Mouse (Mus musculus): ENCODE data around the gene Tnfsf4. TPM values are rescaled to one million over a fixed set of nuclear protein-coding genes. Genes with fewer than 3 reads are reported as not detected.

The Tnfsf4 gene
- not detected for total RNA-seq (2023)

DNA sequence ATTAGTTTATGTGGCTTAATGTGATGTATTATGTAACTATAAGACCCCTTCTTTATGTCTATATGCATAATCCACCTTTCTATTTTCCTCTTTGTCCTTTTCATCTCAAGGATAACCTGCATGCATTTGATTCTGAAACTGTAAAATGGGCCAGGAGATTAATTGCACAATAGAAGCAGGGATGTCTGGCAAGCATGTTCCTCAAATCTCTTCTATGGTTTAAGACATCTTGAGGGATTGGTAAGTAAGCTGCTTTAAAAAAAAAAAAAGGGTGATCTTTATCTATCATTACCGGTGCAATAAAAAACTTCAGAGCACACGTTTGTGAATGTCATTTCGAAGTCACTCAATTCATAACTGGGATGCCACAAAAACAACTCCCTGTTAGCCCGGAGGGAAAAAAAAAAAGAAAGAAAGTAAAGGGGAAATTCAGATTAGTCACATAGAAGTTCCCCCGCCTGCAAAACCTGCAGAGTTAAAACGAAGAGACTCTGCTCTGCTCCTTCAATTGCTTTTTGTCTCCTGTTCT is at the start of gene Tnfsf4:
Gene Tnfsf4 (plus strand): TSS at position 479 of the 529 bp plus-strand sequence.

Other genes with a start within 250 kb of the Tnfsf4 start
- gene Tex50, start 236.1 kb upstream of the Tnfsf4 start, total RNA-seq (2023) = not detected
- 100 to 1,000 TPM; 295 to 299 TPM for gene Prdx6, start 144.2 kb upstream of the Tnfsf4 start, total RNA-seq (2023)
- not detected for gene Tnfsf18, start 99.2 kb downstream of the Tnfsf4 start, total RNA-seq (2023)